Mouse (Mus musculus): ENCODE results near the gene Ppara.

Ppara gene

DNA sequence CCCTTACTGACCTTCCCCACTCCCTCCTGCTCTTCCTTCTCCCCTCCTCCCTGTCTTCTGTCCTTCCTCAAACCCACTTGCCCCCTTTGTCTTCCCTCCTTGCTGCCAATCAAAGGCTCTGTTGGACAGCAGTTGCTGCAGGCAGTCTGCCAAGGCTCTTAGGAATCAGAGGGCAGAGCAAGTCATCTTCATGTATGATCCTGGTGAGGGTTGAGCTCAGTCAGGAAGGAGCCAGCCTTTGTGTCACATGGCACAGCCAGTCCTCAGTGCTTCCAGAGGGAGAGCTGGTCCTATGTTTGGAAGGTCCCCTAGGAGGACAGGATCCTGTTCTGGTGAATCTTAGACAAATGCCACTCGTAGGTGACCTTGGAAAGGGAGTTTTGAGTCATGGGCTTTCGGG is 68.1 kb downstream of the Ppara start:
- no peak for DNase-seq (ENCODE audit: extremely low read depth, low read depth)

DNA sequence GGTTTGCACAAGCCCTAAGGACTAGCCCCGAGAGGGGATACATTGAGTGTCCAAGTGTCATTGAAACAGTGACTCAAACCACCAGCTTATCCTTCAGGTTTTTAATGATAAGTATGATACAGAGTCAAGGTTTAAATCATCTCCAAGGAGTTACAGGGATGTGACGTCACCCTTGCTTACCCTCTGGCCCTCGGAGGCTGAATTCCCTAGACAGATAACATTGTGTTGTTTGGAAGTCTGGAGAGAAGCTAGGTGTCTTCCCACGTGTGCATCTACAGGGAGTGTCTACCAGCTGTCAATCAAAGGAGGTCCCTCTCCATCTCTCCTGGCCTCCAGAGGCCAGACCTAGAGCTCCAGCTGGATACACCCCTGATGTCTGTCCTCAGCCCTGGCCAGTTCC is 72.1 kb downstream of the Ppara start:
- DNase-seq (ENCODE audit: extremely low read depth, low read depth), result no peak

DNA sequence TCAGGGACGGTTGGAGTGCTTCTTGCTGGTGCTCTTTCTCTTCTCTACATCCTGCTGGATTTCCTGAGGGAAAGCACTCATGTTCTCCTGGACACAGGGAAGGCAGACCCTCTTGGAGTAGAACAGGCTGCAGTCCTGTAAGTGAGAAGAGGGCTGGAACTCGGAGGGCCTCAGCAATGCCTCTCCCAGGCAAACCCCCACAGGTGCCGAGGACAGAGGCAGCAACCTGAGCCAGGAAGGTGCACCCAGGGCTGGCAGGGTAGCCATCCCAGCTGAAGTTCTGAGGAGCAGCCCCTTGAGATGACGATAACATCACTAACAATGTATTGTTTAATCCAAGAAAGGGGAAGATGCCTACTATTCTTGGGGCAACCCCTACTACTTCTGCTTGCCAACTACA is 72.6 kb downstream of the Ppara start:
- DNase-seq (ENCODE audit: extremely low read depth, low read depth), result no peak

- DNase-seq (ENCODE audit: extremely low read depth, low read depth), result no peak
Measured at GRCm38 (mm10) chr15:85808031-85808430, 73.2 kb downstream of the Ppara start.

DNA sequence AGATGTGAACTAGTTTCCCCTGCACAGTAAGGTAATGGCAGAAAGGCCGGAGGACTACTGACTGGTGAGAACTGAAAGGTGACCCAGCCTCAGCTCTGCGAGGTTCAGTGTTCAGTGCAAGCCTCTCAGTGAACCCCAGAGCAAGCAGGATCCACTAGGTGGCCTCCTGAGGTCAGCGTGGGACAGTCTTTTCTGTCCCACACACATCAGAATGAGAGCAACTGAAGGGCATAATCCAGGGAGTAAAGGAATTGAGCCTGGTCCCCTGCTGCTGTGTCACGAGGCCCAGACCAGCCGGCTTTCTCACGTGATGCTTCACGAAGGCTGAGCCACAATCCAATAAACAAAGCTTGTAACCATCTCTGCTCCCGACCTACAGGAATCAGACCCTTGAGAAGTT is 73.7 kb downstream of the Ppara start:
- no peak for DNase-seq (ENCODE audit: extremely low read depth, low read depth)

- DNase-seq (ENCODE audit: extremely low read depth, low read depth), result no peak
Measured at GRCm38 (mm10) chr15:85809091-85809490, 74.3 kb downstream of the Ppara start.

DNA sequence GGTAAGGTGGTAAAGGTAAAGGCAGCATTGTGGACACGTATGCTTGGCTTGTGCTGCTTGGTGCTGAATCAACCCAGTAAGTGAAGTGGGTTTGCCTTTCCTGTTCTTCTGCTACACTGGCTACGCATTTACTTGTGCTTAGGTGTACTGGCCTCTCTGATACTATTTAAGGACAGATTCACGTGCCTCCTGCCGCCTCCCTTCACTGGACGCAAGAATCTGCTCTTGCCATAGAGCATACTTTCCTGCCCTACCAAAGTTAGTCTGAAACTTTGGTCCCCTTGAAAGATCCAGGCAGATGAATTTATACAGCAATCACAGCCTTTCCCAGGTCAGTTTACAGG is 75.7 kb downstream of the Ppara start:
- DNase-seq (ENCODE audit: extremely low read depth, low read depth), result no peak

- DNase-seq (ENCODE audit: extremely low read depth, low read depth), result peak; percentile 57
Measured at GRCm38 (mm10) chr15:85810806-85811521, 76.2 kb downstream of the Ppara start.

DNA sequence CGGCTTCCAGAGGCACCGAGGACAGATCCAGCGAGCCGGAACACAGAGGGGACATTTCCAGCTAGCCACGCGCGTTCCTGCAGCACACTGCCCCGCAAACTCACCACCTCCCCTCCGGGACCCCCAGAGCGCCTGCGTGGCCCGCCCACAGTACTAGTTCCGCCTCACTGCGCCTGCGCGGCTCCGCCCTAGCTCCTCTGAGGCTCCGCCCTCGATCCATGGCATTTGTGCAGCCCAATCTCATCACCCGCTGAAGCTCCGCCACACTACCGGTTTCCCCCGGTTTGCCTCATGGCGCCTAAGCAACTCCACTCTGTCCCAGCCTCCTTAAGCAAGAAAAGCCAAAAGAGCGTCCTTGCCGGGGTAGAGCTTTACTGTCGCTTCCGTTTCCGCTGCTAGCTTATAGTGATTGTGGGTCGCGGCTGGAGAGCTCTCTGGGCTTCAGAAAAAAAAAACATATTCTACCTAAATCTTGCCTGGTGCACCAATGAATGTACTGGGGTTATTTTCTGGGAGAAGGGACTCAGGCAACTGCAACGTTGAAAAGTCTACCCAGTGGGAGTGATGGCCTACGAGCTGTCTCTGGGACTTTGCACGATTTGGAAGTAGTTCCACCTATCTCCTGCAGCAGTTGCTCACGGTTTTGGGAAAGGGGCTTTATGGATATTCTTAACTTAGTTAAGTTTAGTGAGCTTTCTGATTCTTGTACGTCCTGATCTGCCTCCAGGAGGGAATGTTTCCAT is 76.9 kb downstream of the Ppara start, which contains the start of gene Cdpf1:
Gene Cdpf1 (minus strand): TSS at position 163 of the 743 bp plus-strand sequence.
- DNase-seq (ENCODE audit: extremely low read depth, low read depth), result peak; percentile 84

GRCm38 (mm10) chr15:85813428-85813827 is 78.6 kb downstream of the Ppara start:
- no peak for DNase-seq (ENCODE audit: extremely low read depth, low read depth)

DNA sequence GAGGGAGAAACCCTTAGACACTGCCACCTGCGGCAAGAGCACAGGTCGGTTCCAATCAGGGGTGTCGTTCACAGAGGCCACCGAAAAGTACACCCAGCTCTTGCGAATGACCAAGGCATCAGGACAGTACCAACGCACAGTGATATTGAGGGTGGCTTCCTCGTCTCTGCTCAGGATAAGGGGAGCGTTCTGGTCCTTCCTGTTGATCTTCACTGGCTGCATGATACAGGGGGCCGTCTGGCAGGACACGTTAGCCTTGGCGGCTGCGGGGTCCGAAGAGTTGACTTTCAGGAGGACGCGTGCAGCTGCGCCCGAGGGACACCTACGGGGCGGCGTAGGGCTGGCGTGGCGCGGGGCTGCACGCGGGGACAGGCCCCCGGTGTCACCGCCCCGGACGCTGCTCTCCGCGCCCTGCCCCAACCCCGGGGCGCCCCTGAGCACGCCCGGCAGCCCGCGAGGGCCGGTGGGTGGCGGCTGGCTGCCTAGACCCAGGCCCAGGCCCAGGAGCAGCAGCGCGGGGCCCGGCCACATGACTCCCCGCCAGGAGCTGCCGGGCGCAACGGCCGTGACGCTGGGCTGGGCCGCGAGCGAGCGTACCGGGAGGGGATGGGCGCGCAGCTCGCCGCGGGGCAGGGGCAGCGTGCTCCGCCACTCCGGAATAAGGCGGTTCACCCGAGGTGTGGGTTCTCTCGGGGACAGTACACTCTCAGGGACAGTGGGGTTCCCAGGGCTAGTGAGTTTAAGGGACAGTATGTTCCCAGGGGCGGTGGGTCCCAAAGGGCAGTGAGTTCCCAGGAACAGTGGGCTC is 86.6 kb downstream of the Ppara start, which contains the start of gene Pkdrej:
Gene Pkdrej (minus strand): TSS at position 532 of the 808 bp plus-strand sequence.
- DNase-seq (ENCODE audit: extremely low read depth, low read depth), result no peak

DNA sequence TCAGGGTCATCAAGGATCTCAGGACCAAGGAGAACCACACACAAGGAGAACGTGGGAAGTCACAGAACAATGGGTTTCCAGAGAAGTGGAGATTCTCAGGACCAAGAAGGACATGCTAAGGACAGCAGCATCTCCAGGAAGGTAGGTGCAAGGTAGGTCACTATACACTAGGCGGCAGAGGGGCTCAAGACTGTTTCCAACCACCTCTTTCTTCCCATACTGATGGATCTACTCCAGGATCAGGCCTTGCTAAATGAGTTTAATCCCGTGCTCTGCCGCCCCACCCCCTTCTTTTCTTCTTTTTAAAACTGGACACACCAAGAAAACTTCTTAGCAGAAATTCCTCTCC is 87.2 kb downstream of the Ppara start:
- DNase-seq (ENCODE audit: extremely low read depth, low read depth), result no peak

DNA sequence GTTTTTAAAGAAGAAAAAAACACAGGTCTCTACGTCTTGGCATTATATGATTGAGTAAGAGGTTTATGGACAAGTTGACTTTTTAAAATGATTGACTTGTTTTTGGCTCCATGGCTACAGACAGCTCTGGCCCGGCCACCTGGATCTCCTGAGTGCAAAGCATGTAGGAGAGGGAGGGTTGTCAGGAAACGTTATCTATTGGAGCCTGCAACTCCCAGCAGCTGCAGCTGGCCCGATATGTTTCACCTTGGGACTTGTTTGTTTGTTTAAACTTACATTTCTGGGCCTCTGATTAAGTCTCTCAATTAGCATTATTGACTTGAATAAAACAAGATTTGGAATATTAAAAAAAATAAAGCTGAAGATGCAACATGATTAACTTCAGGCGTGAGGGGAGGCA is 91.9 kb downstream of the Ppara start:
- DNase-seq (ENCODE audit: extremely low read depth, low read depth), result no peak

DNA sequence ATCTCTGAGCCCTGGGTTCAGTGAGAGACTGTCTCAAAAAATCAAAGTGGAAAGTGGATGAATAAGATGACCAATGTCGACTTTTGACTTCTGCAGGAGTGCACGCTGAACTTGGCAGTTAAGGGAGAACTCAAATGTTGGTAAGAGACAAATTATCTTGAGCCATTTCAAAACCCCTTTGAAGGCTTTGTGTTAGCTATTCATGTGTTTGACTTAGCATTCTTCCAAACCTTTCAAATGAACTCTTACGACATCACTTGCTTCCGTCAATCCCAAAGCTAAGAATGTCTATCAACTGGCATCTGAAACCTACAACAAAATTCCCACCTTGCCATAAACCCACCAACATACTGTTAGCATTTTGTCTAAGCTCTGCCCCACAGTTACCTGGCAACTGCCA is 93.3 kb downstream of the Ppara start:
- no peak for DNase-seq (ENCODE audit: extremely low read depth, low read depth)

- DNase-seq (ENCODE audit: extremely low read depth, low read depth), result no peak
Measured at GRCm38 (mm10) chr15:85829470-85829869, 94.7 kb downstream of the Ppara start.

- DNase-seq (ENCODE audit: extremely low read depth, low read depth), result peak; percentile 54
Measured at GRCm38 (mm10) chr15:85831954-85832590, 97.3 kb downstream of the Ppara start, which contains the start of gene Ttc38. Gene Ttc38, plus strand, starts transcription at chr15:85832306.

GRCm38 (mm10) chr15:85832599-85832998 is 97.8 kb downstream of the Ppara start:
- DNase-seq (ENCODE audit: extremely low read depth, low read depth), result no peak

GRCm38 (mm10) chr15:85835335-85835734 is 100.6 kb downstream of the Ppara start:
- no peak for DNase-seq (ENCODE audit: extremely low read depth, low read depth)

DNA sequence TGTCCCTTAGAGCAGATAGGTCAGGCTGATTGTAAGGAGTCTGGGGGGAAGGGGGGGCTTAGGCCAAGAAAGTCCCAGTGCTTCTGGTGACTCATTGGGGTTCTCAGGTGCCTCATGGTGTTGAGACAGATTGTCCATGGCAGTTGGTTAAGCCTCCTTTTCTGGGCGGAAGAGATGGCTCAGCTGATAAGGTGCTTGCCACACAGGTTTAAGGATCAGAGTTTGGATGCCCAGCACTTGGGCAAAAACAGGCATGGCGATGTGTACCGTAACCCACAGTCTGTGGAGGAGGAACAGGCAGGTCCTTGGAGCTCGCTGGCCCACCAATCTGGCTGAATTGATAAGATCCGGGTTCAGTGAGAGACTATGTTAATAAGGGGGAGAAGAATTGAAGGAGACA is 102.1 kb downstream of the Ppara start:
- no peak for DNase-seq (ENCODE audit: extremely low read depth, low read depth)

DNA sequence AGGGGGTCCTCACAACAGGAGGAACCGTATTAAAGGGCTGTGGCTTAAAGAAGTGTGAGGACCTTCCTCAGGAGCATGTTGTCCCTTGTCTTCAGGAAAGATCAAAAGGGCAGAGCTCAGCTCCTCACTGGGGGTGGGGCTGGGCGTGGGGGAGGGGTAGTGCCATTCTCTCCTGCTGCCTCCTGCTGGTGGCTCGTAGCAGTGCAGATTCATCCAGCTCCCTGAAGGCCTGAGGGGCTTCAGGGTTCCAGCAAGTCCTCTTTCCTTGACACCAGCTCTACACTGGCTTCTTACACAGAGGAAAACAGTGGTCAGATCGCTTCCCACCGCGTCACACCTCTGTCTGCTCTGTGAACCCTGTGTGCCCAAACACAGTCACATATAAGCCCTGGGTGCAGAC is 106.2 kb downstream of the Ppara start:
- no peak for DNase-seq (ENCODE audit: extremely low read depth, low read depth)

GRCm38 (mm10) chr15:85841796-85842360 is 107.1 kb downstream of the Ppara start:
- no peak for DNase-seq (ENCODE audit: extremely low read depth, low read depth)
